Mouse (Mus musculus): ENCODE measurements around the gene Cmtm7.

GRCm38 (mm10) chr9:114731871-114732682 is 49.6 kb downstream of the Cmtm7 start:
- TF ChIP-seq CTCF (IDR thresholded peaks at IDR 0.05; ENCODE audit: borderline replicate concordance, insufficient read depth, low read length) (no peak), POLR2A (IDR thresholded peaks at IDR 0.05; ENCODE audit: low read depth, low read length) (no peak)
